ENCODE assay signal across 24 mouse cellular contexts in genomic region chr7:68270551-68270950, GRCm38 (mm10). TPM values are rescaled to one million over a fixed set of nuclear protein-coding genes. Genes with fewer than 3 reads are reported as not detected.
DNase-seq lines count a peak whose midpoint lies in the region; ATAC-seq and TF ChIP-seq lines count a peak whose summit lies in the region.
"Had no signal": no experiment of that assay in that cellular context is flagged by ENCODE, and none has a peak within 500 bp of the region (broad histone marks: within the 10 kb centered on the region; RNA-seq: fewer than 3 reads in every experiment).

No protein-coding gene starts in this region.

- H3K9ac ChIP-seq in kidney, postnatal 0 days (ENCODE audit: low read depth, low read length), result no peak overlapping the region
- H3K9ac ChIP-seq in lung, embryonic 15.5 days, result no peak overlapping the region
- H3K9ac ChIP-seq in stomach, embryonic 16.5 days (ENCODE audit: low read length), result no peak overlapping the region
- no peak overlapping the region for H3K9ac ChIP-seq in stomach, postnatal 0 days (ENCODE audit: low read length)
- H3K9ac ChIP-seq in limb, embryonic 14.5 days (ENCODE audit: low read depth, low read length, severe bottlenecking), result no peak overlapping the region
- H3K9ac ChIP-seq: embryonic facial prominence, embryonic 12.5 days; forebrain, embryonic 13.5 days; forebrain, postnatal 0 days; heart, embryonic 15.5 days had no signal

- DNase-seq in kidney, postnatal 0 days (ENCODE audit: low spot score), result peak; percentile 50
- DNase-seq in kidney, postnatal 10 days, result no peak
- no peak for DNase-seq in lung, postnatal 10 days
- DNase-seq in stomach, postnatal 0 days (ENCODE audit: low spot score), result no peak
- peak; percentile 45 for DNase-seq in limb, embryonic 14.5 days (ENCODE audit: low spot score)
- DNase-seq: adrenal gland, postnatal 14 days; cerebellum, adult 11-12 months; cerebellum, adult 9-10 months; cerebellum, postnatal 25 days; forebrain, postnatal 0 days; gastrocnemius, postnatal 14 days; heart, adult 2 months; heart, postnatal 36 days had no signal

- ATAC-seq in kidney, postnatal 0 days (replicated peaks; ENCODE audit: low FRiP score, low read depth), result no peak
- peak; percentile 64; the same call in 1 of the 2 replicates for ATAC-seq in lung, embryonic 15.5 days (ENCODE audit: borderline replicate concordance, extremely low read depth, low FRiP score, low TSS enrichment)
- ATAC-seq in stomach, embryonic 16.5 days (ENCODE audit: insufficient read depth, low FRiP score), result 0 out of 2 replicates have a peak, but pooled peaks have one; percentile 47
- no peak for ATAC-seq in stomach, postnatal 0 days (ENCODE audit: low FRiP score, low TSS enrichment)
- ATAC-seq in limb, embryonic 14.5 days (ENCODE audit: low FRiP score, low read depth), result no peak
- ATAC-seq: activated CD4-positive, CD25-positive, alpha-beta regulatory T cell, adult 4 months; forebrain, embryonic 13.5 days; forebrain, postnatal 0 days; Patski had no signal

- no peak for TF ChIP-seq CTCF in kidney, postnatal 0 days (IDR thresholded peaks at IDR 0.05; ENCODE audit: low read depth)
- TF ChIP-seq CTCF in stomach, postnatal 0 days (IDR thresholded peaks at IDR 0.05; ENCODE audit: low read depth), result no peak

- no peak overlapping the region for H3K27ac ChIP-seq in kidney, postnatal 0 days
- no peak overlapping the region for H3K27ac ChIP-seq in lung, embryonic 15.5 days
- no peak overlapping the region for H3K27ac ChIP-seq in stomach, embryonic 16.5 days (ENCODE audit: low read length)
- H3K27ac ChIP-seq in stomach, postnatal 0 days (replicated peaks), result no peak overlapping the region
- no peak overlapping the region for H3K27ac ChIP-seq in limb, embryonic 14.5 days (replicated peaks; ENCODE audit: low read depth, low read length)
- H3K27ac ChIP-seq: embryonic facial prominence, embryonic 12.5 days; forebrain, embryonic 13.5 days; heart, adult 2 months; heart, embryonic 15.5 days had no signal

- H3K4me1 ChIP-seq in kidney, postnatal 0 days (replicated peaks; ENCODE audit: insufficient read depth, low read length), result no peaks in the 10 kb centered on the region
- H3K4me1 ChIP-seq in lung, embryonic 15.5 days, result peaks cover 17% of the 10 kb centered on the region
- peaks cover 4% of the 10 kb centered on the region; the same call in 1 of the 2 replicates for H3K4me1 ChIP-seq in stomach, embryonic 16.5 days (ENCODE audit: control insufficient read depth, insufficient read depth, low read length)
- no peaks in the 10 kb centered on the region for H3K4me1 ChIP-seq in stomach, postnatal 0 days (replicated peaks; ENCODE audit: control insufficient read depth, insufficient read depth)
- peaks cover 14% of the 10 kb centered on the region for H3K4me1 ChIP-seq in limb, embryonic 14.5 days (ENCODE audit: control insufficient read depth, insufficient read depth, low read length)

- no peaks in the 10 kb centered on the region for H3K9me3 ChIP-seq in kidney, postnatal 0 days (replicated peaks; ENCODE audit: low read length)
- H3K9me3 ChIP-seq in lung, embryonic 15.5 days, result no peaks in the 10 kb centered on the region
- no peaks in the 10 kb centered on the region for H3K9me3 ChIP-seq in stomach, embryonic 16.5 days (replicated peaks; ENCODE audit: control insufficient read depth, low read length)
- H3K9me3 ChIP-seq in stomach, postnatal 0 days (ENCODE audit: control insufficient read depth, low read length), result no peaks in the 10 kb centered on the region
- no peaks in the 10 kb centered on the region for H3K9me3 ChIP-seq in limb, embryonic 14.5 days (ENCODE audit: control insufficient read depth, low read length)
- H3K9me3 ChIP-seq: embryonic facial prominence, embryonic 12.5 days; forebrain, embryonic 13.5 days; heart, embryonic 15.5 days had no signal

- TF ChIP-seq POLR2A in limb, embryonic 14.5 days (IDR thresholded peaks at IDR 0.05; ENCODE audit: borderline replicate concordance, extremely low read depth, insufficient read depth, insufficient read length), result no peak

- H3K4me2 ChIP-seq in kidney, postnatal 0 days (ENCODE audit: low read length), result no peak overlapping the region
- no peak overlapping the region for H3K4me2 ChIP-seq in lung, embryonic 15.5 days
- no peak overlapping the region for H3K4me2 ChIP-seq in stomach, embryonic 16.5 days (ENCODE audit: low read depth, low read length)
- no peak overlapping the region for H3K4me2 ChIP-seq in stomach, postnatal 0 days (replicated peaks; ENCODE audit: low read depth)
- no peak overlapping the region for H3K4me2 ChIP-seq in limb, embryonic 14.5 days (replicated peaks; ENCODE audit: low read depth, low read length, severe bottlenecking)
- H3K4me2 ChIP-seq: embryonic facial prominence, embryonic 12.5 days; forebrain, embryonic 13.5 days; heart, embryonic 11.5 days; heart, embryonic 15.5 days had no signal

- H3K36me3 ChIP-seq in kidney, postnatal 0 days (ENCODE audit: insufficient read depth, low read length), result no peaks in the 10 kb centered on the region
- H3K36me3 ChIP-seq in lung, embryonic 15.5 days, result no peaks in the 10 kb centered on the region
- no peaks in the 10 kb centered on the region for H3K36me3 ChIP-seq in stomach, embryonic 16.5 days (ENCODE audit: control insufficient read depth, insufficient read depth, low read length)
- H3K36me3 ChIP-seq in stomach, postnatal 0 days (ENCODE audit: control insufficient read depth, insufficient read depth, low read length), result no peaks in the 10 kb centered on the region
- no peaks in the 10 kb centered on the region for H3K36me3 ChIP-seq in limb, embryonic 14.5 days (ENCODE audit: control insufficient read depth, insufficient read depth, low read length)
- H3K36me3 ChIP-seq: embryonic facial prominence, embryonic 12.5 days; heart, embryonic 15.5 days had no signal

- no peaks in the 10 kb centered on the region for H3K27me3 ChIP-seq in kidney, postnatal 0 days (ENCODE audit: insufficient read depth, low read length)
- no peaks in the 10 kb centered on the region for H3K27me3 ChIP-seq in lung, embryonic 15.5 days
- no peaks in the 10 kb centered on the region for H3K27me3 ChIP-seq in stomach, embryonic 16.5 days (ENCODE audit: control insufficient read depth, insufficient read depth, low read length)
- no peaks in the 10 kb centered on the region for H3K27me3 ChIP-seq in stomach, postnatal 0 days (ENCODE audit: control insufficient read depth, insufficient read depth, low read length)
- no peaks in the 10 kb centered on the region for H3K27me3 ChIP-seq in limb, embryonic 14.5 days (ENCODE audit: control insufficient read depth, insufficient read depth, low read length)
- H3K27me3 ChIP-seq: CH12.LX; embryonic facial prominence, embryonic 12.5 days; Patski had no signal

- H3K4me3 ChIP-seq in kidney, postnatal 0 days (replicated peaks; ENCODE audit: low read depth, low read length), result no peak overlapping the region
- H3K4me3 ChIP-seq in lung, embryonic 15.5 days, result no peak overlapping the region
- H3K4me3 ChIP-seq in stomach, embryonic 16.5 days (replicated peaks; ENCODE audit: low read length), result no peak overlapping the region
- H3K4me3 ChIP-seq in stomach, postnatal 0 days (ENCODE audit: low read depth, low read length), result no peak overlapping the region
- no peak overlapping the region for H3K4me3 ChIP-seq in limb, embryonic 14.5 days (replicated peaks; ENCODE audit: low read length)
- H3K4me3 ChIP-seq: embryonic facial prominence, embryonic 12.5 days; forebrain, embryonic 13.5 days; heart, adult 2 months; heart, embryonic 15.5 days had no signal

- no peak for TF ChIP-seq EP300 in stomach, postnatal 0 days (optimal IDR thresholded peaks at IDR 0.05)

- 49% methylated on average over 4 of the region's 4 CpGs for WGBS in kidney, postnatal 0 days
- 13% methylated on average over 4 of the region's 4 CpGs for WGBS in lung, embryonic 15.5 days
- 30% methylated on average over 4 of the region's 4 CpGs for WGBS in stomach, embryonic 16.5 days
- 18% methylated on average over 4 of the region's 4 CpGs for WGBS in stomach, postnatal 0 days
- 14% methylated on average over 4 of the region's 4 CpGs for WGBS in limb, embryonic 14.5 days

RNA-seq across cellular contexts. Expression of gene Fam169b, which starts 3.1 kb away (rescaled TPM):
- polyA plus RNA-seq in kidney, postnatal 0 days (2015; fragmentation: Nextera tagmentation; extraction: Ambion mirVana), result 0.47 and 0.64 TPM in 2 replicates
- 1.1 and 3.7 TPM in 2 replicates for polyA plus RNA-seq in lung, embryonic 15.5 days (2015; fragmentation: Nextera tagmentation; extraction: Ambion mirVana)
- 0.34 and 0.37 TPM in 2 replicates for polyA plus RNA-seq in stomach, embryonic 16.5 days (2015; fragmentation: Nextera tagmentation; extraction: Ambion mirVana)
- 0.22 and 0.24 TPM in 2 replicates for polyA plus RNA-seq in stomach, postnatal 0 days (2015; fragmentation: Nextera tagmentation; extraction: Ambion mirVana)
- 1.9 and 2.5 TPM in 2 replicates for polyA plus RNA-seq in limb, embryonic 14.5 days (2012; rRNA removed)
- 1.0 TPM in 2 replicates for polyA plus RNA-seq in limb, embryonic 14.5 days (2014; fragmentation: Nextera tagmentation; extraction: Ambion mirVana)
- polyA plus RNA-seq: forebrain, embryonic 13.5 days had no signal

RNA-seq across cellular contexts. Expression of gene Pgpep1l, which starts 6.5 kb away (rescaled TPM):
- polyA plus RNA-seq in kidney, postnatal 0 days (2015; fragmentation: Nextera tagmentation; extraction: Ambion mirVana), result 0.18 and 0.19 TPM in 2 replicates
- polyA plus RNA-seq in lung, embryonic 15.5 days (2015; fragmentation: Nextera tagmentation; extraction: Ambion mirVana), result not detected in 2 replicates
- polyA plus RNA-seq in stomach, embryonic 16.5 days (2015; fragmentation: Nextera tagmentation; extraction: Ambion mirVana), result not detected in 2 replicates
- not detected in 2 replicates for polyA plus RNA-seq in stomach, postnatal 0 days (2015; fragmentation: Nextera tagmentation; extraction: Ambion mirVana)
- polyA plus RNA-seq in limb, embryonic 14.5 days (2012; rRNA removed), result 0.59 and 0.80 TPM in 2 replicates
- 0.19 TPM in 1 of 2 replicates, not detected in the other for polyA plus RNA-seq in limb, embryonic 14.5 days (2014; fragmentation: Nextera tagmentation; extraction: Ambion mirVana)
- polyA plus RNA-seq: embryonic facial prominence, embryonic 12.5 days; forebrain, embryonic 13.5 days; forebrain, postnatal 0 days; gonadal fat pad, adult 2 months; heart, embryonic 11.5 days; hindbrain, embryonic 11.5 days; Patski had no signal

Comparison
In these comparisons a context has a peak if more than half of its experiments do, and no peak if none do; other contexts are left out.
1. ATAC-seq: peak in lung, embryonic 15.5 days (single experiment) and stomach, embryonic 16.5 days (single experiment); none in kidney, postnatal 0 days (single experiment), stomach, postnatal 0 days (single experiment) and limb, embryonic 14.5 days (single experiment).
2. DNase-seq: peak in kidney, postnatal 0 days (single experiment) and limb, embryonic 14.5 days (single experiment); none in kidney, postnatal 10 days (single experiment), lung, postnatal 10 days (single experiment) and stomach, postnatal 0 days (single experiment).